ENCODE assay signal across 8 mouse cellular contexts in the genomic region with DNA sequence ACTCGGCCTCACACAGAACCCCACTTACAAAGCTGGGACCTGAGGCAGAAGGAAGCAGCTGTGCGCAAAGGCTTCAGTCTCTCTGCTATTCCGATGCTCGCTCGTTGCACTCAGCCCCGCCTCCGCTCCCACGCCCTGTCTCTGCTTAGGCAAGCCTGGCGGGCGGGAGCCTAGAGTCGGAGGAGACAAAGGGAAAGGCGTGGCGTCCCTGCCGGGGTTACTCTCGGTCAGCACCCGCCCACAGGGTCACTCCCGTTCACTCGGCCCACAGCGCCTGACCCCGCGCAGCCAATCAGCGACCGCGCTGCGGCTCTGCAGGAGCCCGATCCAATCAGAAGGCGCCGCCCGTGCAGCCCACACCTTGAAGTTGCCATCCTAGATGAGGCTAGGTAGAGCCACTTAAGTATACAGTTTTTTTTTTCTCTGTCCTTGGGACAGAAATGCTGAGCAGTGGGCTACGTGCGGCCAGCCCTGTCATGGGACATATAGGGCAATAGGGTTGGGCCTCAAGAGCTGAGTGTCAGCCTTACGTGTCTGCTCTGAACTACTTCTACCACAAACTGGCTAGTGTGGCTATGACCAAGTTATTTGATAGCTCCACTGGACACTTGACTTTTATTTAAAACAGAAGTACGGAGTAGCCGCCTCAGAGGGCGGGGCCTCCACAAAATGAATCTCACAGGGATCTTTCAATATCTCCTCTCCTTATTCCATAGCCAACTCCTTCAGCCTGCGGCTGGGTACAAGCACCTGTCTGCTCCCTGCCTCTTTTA. TPM values are rescaled to one million over a fixed set of nuclear protein-coding genes. Genes with fewer than 3 reads are reported as not detected.
DNase-seq lines count a peak whose midpoint lies in the region; ATAC-seq lines count a peak whose summit lies in the region.

No protein-coding gene starts in this region.

- H3K4me3 ChIP-seq in hindbrain, embryonic 12.5 days, result peak overlapping the region; percentile 44

- H3K36me3 ChIP-seq in hindbrain, embryonic 12.5 days, result no peaks in the 10 kb centered on the region

- H3K27ac ChIP-seq in hindbrain, embryonic 12.5 days, result peak overlapping the region; percentile 94

- WGBS in hindbrain, embryonic 12.5 days, result 3% methylated on average over 36 of the region's 36 CpGs

- peak; percentile 99 for DNase-seq in Muller cell, postnatal 12 days (ENCODE audit: inconsistent ontology term)
- peak; percentile 97 for DNase-seq in cerebellum, adult 9-11 months
- peak; percentile 92 to 94 for DNase-seq in frontal cortex, adult 2 months (ENCODE audit: extremely low spot score in 1 of 2, low spot score in 1 of 2)
- DNase-seq in layer of hippocampus, postnatal 14 days (ENCODE audit: low spot score in 2 of 2), result peak; percentile 85 to 92
- DNase-seq in lung, postnatal 14 days, result peak; percentile 96
- peak; percentile 91 for DNase-seq in retina, adult 2 months (ENCODE audit: low read depth, low spot score)
- DNase-seq in thymus, postnatal 36 days, result peak; percentile 96 to 99

- peaks cover 26% of the 10 kb centered on the region for H3K4me1 ChIP-seq in hindbrain, embryonic 12.5 days

- peak; percentile 98 for ATAC-seq in hindbrain, embryonic 12.5 days (ENCODE audit: low FRiP score)

- no peaks in the 10 kb centered on the region for H3K9me3 ChIP-seq in hindbrain, embryonic 12.5 days (replicated peaks)

- H3K4me2 ChIP-seq in hindbrain, embryonic 12.5 days (replicated peaks), result peak overlapping the region; percentile 76

- H3K27me3 ChIP-seq in hindbrain, embryonic 12.5 days, result no peaks in the 10 kb centered on the region

- H3K9ac ChIP-seq in hindbrain, embryonic 12.5 days, result peak overlapping the region; percentile 61

RNA-seq across cellular contexts. Expression of a gene that starts 45.2 kb away (rescaled TPM):
- 3.1 and 3.2 TPM in 2 replicates for polyA plus RNA-seq in frontal cortex, adult 2 months (2012; rRNA removed)
- polyA plus RNA-seq in hindbrain, embryonic 12.5 days (2016; fragmentation: Nextera tagmentation; extraction: Ambion mirVana), result 0.93 and 1.6 TPM in 2 replicates
- total RNA-seq in layer of hippocampus, postnatal 14 days (2021), result under 1 TPM; 0.62 TPM

RNA-seq across cellular contexts. Expression of a gene that starts 45.2 kb away (rescaled TPM):
- polyA plus RNA-seq in frontal cortex, adult 2 months (2012; rRNA removed), result 626 and 656 TPM in 2 replicates
- 404 and 420 TPM in 2 replicates for polyA plus RNA-seq in hindbrain, embryonic 12.5 days (2016; fragmentation: Nextera tagmentation; extraction: Ambion mirVana)
- 100 to 1,000 TPM; 702 to 713 TPM for total RNA-seq in layer of hippocampus, postnatal 14 days (2021)

RNA-seq across cellular contexts. Expression of a gene that starts 56.0 kb away (rescaled TPM):
- 0.80 and 0.97 TPM in 2 replicates for polyA plus RNA-seq in frontal cortex, adult 2 months (2012; rRNA removed)
- 0.36 and 0.39 TPM in 2 replicates for polyA plus RNA-seq in hindbrain, embryonic 12.5 days (2016; fragmentation: Nextera tagmentation; extraction: Ambion mirVana)
- total RNA-seq in layer of hippocampus, postnatal 14 days (2021), result not detected

Comparison
In these comparisons a context has a peak if more than half of its experiments do, and no peak if none do; other contexts are left out.
1. Peak in every context shown above with its lines: DNase-seq, ATAC-seq, H3K4me3 ChIP-seq and H3K27ac ChIP-seq.